Mouse (Mus musculus): ENCODE data around the gene Ndufv3.
A peak's percentile ranks its signal among the peaks of the same experiment; 100 is the strongest.
"Not testable (repeated sequence)": the region's sequence is repeated elsewhere in the genome, so short reads cannot be mapped to it uniquely, and the experiment has no call there.

Ndufv3 gene

GRCm38 (mm10) chr17:31552601-31553000 is 32.7 kb downstream of the Ndufv3 start:
- DNase-seq (ENCODE audit: low read depth in 2 of 2, low spot score in 2 of 2): not testable (repeated sequence)

DNA sequence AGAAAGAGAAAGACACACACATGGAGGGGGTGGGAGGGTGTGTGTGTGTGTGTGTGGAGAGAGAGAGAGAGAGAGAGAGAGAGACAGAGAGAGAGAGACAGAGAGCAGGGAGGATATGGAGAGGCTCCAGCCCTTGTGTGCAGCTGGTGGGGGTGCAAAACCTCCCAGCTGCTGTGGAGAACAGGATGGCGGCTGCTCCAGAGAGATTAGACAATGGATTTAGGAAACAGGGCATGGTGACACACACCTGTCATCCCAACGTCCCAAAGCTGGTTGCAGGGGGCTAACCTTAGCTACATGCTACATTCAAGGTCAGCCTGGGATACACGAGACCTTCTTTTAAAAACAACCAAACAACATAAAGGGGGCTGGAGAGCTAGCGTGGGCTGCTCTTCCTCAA is 36.3 kb downstream of the Ndufv3 start:
- DNase-seq (ENCODE audit: low read depth in 2 of 2, low spot score in 2 of 2): no peak

DNA sequence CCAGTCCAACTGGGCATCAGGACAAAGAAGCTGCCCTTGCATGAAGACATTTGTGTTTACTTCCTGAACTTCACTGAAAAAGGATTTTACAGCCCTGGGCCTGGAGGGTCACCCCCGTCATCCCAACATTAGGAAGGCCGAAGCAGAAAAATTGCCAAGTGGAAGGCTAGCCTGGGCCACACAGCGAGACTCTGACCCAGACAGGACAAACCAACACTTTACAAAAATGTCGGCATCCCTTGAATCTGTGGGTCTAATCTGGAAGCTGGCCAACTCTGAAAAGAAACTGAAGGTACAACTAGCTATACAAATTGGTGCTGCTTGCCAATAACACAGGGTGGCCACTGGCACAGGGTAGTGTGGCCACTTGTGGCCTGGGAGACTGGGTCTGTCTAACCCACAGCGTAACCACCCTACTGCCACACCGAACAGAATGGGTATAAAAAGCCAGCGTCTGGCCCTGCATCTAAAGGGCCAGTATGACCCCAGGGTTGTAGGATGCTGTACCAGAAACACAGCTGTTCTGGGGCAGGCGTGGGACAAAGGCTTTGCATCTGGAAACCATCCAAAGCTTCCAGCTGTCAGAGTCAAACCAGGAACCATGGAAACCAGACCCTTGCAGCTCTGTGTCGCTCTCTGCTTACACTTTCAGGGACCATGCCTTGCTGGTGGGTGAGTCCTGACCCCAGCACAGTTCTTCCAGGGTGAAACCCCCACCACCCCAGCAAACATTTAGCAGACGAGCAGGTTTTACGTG is 37.4 kb downstream of the Ndufv3 start:
- DNase-seq (ENCODE audit: low read depth in 2 of 2, low spot score in 2 of 2): no peak

DNA sequence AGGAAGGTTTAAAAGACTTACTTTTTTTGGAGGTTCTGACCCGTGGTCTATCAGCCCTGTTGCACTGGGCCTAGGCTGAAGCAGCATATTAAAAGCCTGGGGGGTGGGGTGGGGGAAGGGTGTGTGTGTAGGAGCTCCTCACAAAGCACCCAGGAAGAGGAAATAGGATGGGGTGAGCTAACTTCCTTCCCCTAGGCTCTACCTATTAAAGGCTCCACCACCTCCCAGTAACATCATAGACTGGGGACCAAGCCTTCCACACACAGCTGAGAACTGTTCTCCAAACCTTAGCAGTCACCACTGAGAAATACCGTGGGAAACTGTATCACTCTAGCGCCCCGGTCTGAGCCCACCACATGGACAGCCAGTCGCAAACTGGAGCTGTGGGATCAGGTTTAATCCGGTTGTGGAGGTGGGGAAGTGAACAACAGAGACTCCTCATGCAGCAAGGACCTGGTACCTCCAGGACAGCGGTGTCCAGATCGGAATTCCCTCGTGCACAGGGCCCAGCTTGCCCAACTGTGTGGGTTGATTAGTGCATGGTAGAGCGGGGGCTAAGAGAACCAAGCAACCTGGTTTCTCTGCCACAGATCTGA is 38.1 kb downstream of the Ndufv3 start:
- DNase-seq (ENCODE audit: low read depth in 2 of 2, low spot score in 2 of 2): no peak

DNA sequence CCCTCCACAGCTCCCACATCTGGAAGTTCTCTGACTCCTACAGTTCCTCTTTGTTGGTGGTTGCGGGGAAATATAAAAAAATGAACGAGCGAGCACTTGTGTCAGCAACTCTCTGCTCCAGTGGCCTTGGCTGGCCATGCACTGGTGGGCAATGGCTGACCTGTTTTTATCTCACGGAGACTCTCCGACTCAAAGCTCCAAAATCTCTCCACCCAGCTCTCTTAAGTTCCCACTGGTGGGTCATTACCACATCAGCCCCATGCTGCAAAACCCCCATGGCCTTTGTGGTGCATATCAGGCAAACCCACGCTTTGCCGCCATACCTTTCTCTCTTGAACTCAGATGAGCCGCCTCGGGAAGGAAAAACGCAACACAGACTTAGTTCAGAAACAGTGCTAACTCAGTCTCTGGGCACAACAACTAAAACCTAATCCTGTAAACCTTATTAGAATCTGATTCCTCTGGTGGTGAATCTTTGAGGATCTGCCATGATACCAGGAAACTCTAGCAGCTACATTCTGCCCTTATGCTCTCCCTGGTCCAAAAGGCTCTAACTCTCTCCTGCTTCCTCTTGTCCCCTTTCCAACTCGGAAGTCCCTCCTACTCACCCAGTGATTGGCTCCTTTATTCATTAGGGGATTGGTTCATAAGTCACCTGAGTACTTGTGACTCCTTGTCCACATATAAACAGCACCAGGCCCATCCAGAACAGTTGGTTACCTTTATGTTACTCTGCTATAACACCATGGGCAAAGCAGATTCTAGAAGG is 39.3 kb downstream of the Ndufv3 start:
- no peak for DNase-seq (ENCODE audit: low read depth in 2 of 2, low spot score in 2 of 2)

DNA sequence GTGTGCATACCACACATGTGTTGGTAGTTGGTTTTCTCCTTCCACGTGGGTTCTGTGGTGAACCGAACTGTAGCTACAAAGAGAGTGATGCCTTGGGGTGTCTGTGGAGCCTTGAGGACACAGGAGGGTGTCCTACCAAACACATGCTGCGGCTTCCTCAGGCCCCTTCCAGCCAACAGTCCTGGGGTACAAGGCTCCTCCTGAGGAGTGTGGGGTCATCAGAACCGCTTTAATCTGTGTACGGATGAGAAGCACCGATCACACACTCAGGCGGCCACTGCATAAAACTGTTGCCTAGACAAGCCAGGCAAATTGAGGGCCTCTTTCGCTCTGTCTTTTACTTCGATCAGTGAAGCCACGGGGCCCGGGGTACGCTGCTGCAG is 43.7 kb downstream of the Ndufv3 start:
- peak; percentile 18 to 32 for DNase-seq (ENCODE audit: low read depth in 2 of 2, low spot score in 2 of 2)

- peak; percentile 99 for DNase-seq (ENCODE audit: low read depth in 2 of 2, low spot score in 2 of 2)
Observed at GRCm38 (mm10) chr17:31564015-31564857, 44.3 kb downstream of the Ndufv3 start, which contains the start of gene Pknox1. Pknox1 (plus strand) TSS chr17:31564734.

- no peak for DNase-seq (ENCODE audit: low read depth in 2 of 2, low spot score in 2 of 2)
Observed at GRCm38 (mm10) chr17:31564858-31565140, 44.9 kb downstream of the Ndufv3 start.

GRCm38 (mm10) chr17:31565141-31566056 is 45.5 kb downstream of the Ndufv3 start:
- DNase-seq (ENCODE audit: low read depth in 2 of 2, low spot score in 2 of 2): peak; percentile 48 to 49

DNA sequence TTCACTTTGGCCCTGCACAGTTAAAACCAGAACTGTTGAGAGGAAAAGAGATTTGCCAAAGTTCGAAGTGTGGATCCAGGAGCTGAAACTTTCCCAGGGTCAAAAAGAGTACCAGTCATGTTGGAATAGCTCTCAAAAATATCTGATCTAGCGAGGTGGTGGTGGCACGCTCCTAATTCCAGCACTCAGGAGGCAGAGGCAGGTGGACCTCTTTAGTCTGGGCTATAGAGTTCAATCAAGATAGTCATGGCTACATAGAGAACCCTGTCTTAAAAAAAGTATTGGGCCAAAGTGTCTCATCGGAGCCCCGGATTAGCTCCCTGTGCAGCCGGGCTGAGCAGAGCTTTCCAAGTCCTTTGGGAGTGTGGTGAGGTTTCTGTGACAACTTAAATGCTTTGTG is 46.4 kb downstream of the Ndufv3 start:
- DNase-seq (ENCODE audit: low read depth in 2 of 2, low spot score in 2 of 2): no peak

DNA sequence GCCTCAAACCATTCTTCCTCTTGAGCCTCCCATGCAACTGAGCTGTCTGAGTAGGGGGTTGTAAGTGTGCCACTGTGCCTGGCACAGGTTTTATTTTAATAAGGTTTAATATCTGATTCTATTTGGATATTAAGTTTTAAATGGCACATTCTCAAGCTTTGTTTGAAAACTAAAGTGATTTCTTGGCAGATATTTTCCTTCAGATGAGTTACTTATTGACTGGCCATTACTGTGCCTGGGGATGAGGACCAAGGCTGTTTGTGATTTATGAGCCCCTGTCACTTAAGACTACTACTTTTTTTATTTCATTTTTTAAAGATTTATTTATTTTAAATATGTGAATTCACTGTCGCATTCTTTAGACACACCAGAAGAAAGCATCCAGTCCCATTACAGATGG is 49.8 kb downstream of the Ndufv3 start:
- no peak for DNase-seq (ENCODE audit: low read depth in 2 of 2, low spot score in 2 of 2)

DNA sequence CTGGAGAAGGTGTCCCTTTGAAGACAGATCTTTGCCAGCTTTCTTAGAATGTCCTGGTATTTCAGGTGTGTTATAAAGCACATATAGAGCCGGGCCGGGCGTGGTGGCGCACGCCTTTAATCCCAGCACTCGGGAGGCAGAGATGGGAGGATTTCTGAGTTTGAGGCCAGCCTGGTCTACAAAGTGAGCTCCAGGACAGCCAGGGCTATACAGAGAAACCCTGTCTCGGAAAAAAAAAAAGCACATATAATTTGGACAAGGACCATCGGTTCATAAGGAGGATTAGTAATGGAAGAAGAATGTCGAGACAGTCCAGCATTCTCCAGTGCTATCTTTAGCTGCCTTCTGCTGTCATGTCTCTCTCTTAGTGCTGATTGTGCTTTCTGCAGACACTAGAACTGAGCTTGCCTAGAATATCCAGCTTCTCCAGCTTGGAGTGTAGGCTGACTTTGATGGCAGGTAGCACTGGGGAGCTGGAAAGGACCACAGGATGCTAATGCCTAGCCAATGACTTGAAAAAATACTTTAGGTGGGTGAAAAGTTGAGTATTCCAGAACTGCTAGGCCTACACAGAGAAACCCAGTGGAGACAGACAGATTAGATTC is 50.5 kb downstream of the Ndufv3 start:
- DNase-seq (ENCODE audit: low read depth in 2 of 2, low spot score in 2 of 2): no peak

DNA sequence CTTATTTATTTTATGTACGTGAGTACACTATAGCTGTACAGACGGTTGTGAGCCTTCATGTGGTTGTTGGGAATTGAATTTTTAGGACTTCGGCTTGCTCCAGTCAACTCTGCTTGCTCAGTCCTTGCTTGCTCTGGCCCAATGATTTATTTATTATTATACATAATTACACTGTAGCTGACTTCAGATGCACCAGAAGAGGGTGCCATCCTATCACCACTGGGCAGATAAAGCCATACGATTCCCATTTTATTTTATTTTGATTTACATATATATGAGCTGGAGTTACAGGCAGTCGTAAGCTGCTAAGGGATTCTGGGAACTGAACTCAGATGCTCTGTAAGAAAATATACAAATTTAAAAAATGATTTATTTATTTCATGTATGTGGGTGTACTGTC is 51.8 kb downstream of the Ndufv3 start:
- DNase-seq (ENCODE audit: low read depth in 2 of 2, low spot score in 2 of 2): no peak

- DNase-seq (ENCODE audit: low read depth in 2 of 2, low spot score in 2 of 2): no peak
Observed at GRCm38 (mm10) chr17:31574662-31575061, 54.7 kb downstream of the Ndufv3 start.

DNA sequence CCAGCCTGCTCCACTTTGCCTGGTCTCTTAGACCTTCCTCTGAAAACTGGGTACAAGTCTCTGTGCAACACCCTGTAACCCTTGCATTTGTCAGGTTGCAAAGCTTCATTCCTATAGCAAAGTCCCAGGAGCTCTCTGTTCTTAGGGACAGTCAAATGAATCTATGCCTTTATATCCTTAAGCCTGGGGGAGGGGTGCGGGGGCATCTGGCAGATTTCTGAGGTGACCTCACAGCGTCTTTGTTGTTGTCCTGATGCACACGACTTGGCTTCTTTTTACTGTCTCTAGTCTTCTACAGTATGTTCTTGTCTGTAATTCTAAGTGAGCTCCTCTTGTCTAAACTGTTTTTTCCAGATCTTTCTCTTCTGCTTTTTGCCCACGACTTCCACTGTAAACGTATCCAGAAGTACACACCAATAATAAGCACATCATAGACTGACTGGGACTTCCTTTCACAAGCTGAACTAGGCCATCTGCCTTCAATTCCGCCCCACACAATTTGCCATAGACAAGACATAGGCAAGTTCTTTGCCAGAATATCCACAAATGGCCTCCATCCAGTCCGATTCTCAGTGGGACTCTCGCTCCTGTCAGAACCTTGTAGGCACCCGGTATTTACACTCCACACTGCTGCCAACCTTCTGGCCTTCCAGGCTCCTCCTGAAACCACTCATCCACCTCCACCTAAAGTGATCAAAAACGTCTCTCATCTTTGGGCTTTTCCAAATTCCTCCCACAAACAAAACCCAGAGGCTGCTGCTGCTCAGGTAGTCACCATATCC is 56.7 kb downstream of the Ndufv3 start:
- no peak for DNase-seq (ENCODE audit: low read depth in 2 of 2, low spot score in 2 of 2)

GRCm38 (mm10) chr17:31580344-31580743 is 60.4 kb downstream of the Ndufv3 start:
- no peak for DNase-seq (ENCODE audit: low read depth in 2 of 2, low spot score in 2 of 2)

Data from CD8-positive naive resting alpha-beta T cell, adult 2 months (primary cell).